Mouse (Mus musculus) forebrain, embryonic 11.5 days (tissue): Measurements from ENCODE around the gene Cenpm. TPM values are rescaled to one million over a fixed set of nuclear protein-coding genes. Genes with fewer than 3 reads are reported as not detected.
"Not testable (repeated sequence)": the region's sequence is repeated elsewhere in the genome, so short reads cannot be mapped to it uniquely, and the experiment has no call there.

ENCODE experiments used
- ATAC-seq: fragments of 200-750 bp; cut with Nextera tagmentation; replicated peaks from 2 replicates; pipeline ENCODE4 v1.8.0; 2017; ENCODE audit warnings: moderate TSS enrichment; ENCODE audit not compliant: low FRiP score
- DNase-seq: peaks from one replicate; pipeline ENCODE4 v3.0.0-alpha.2; 2017; ENCODE audit warnings: low spot score
- H3K27ac ChIP-seq: fragments of 300-500 bp; sonication (generic); 2 replicates; pipeline ENCODE4 v1.5.1; 2014; ENCODE audit warnings: low read depth, low read length
- H3K27me3 ChIP-seq: fragments of 300-500 bp; sonication (generic); 2 replicates; pipeline ENCODE4 v1.6.1; 2014; ENCODE audit warnings: mild to moderate bottlenecking, low read length, mixed read lengths; ENCODE audit not compliant: control insufficient read depth, insufficient read depth
- H3K36me3 ChIP-seq: fragments of 300-500 bp; sonication (generic); 2 replicates; pipeline ENCODE4 v1.6.1; 2014; ENCODE audit warnings: mild to moderate bottlenecking, low read length, moderate library complexity, mixed read lengths; ENCODE audit not compliant: control insufficient read depth, insufficient read depth
- H3K4me1 ChIP-seq: fragments of 300-500 bp; sonication (generic); replicated peaks from 2 replicates; pipeline ENCODE4 v1.6.1; 2014; ENCODE audit warnings: low read length, mixed read lengths; ENCODE audit not compliant: control insufficient read depth, insufficient read depth
- H3K4me2 ChIP-seq: fragments of 300-500 bp; sonication (generic); 2 replicates; pipeline ENCODE4 v1.6.1; 2014; ENCODE audit warnings: low read depth, mild to moderate bottlenecking, low read length, moderate library complexity, mixed read lengths; ENCODE audit not compliant: severe bottlenecking
- H3K4me3 ChIP-seq: fragments of 300-500 bp; sonication (generic); 2 replicates; pipeline ENCODE4 v1.5.1; 2014; ENCODE audit warnings: low read depth, low read length
- H3K9ac ChIP-seq: fragments of 300-500 bp; sonication (generic); 2 replicates; pipeline ENCODE4 v1.6.1; 2014; ENCODE audit warnings: low read length
- H3K9me3 ChIP-seq: fragments of 300-500 bp; sonication (generic); 2 replicates; pipeline ENCODE4 v1.6.1; 2016; ENCODE audit warnings: low read length, mixed read lengths; ENCODE audit not compliant: control insufficient read depth
- WGBS: fragments of 180-500 bp; shearing (Covaris S2); extraction: QIAGEN DNeasy Blood & Tissue Kit; methylation state at CpG from one replicate; pipeline ENCODE4 v1.1.7; 2014; 5-methylcytosine and 5-hydroxymethylcytosine counted together
- polyA plus RNA-seq: library from polyadenylated mRNA; unstranded; fragments of >200 nt; fragmentation: Nextera tagmentation; extraction: Ambion mirVana; gene quantifications from 2 replicates; pipeline ENCODE4 v1.2.1, GENCODE M21; 2014

Cenpm gene
- polyA plus RNA-seq, 1 experiment from 2014 or later = 91.6 TPM

- Histone ChIP-seq H3K27me3 (no peaks in the 10 kb centered on the region), H3K4me2 (peak overlapping the region; percentile 53), H3K9me3 (no peaks in the 10 kb centered on the region), H3K4me3 (peak overlapping the region; percentile 35), H3K9ac (peak overlapping the region; percentile 39), H3K27ac (peak overlapping the region; percentile 59; the same call in 1 of the 2 replicates), H3K4me1 (peaks cover 13% of the 10 kb centered on the region; the same call in 1 of the 2 replicates), H3K36me3 (no peaks in the 10 kb centered on the region)
- 13% methylated on average over 10 of the region's 10 CpGs for WGBS
- DNase-seq (peak; percentile 74), ATAC-seq (peak; percentile 84)
Observed at GRCm38 (mm10) chr15:82255944-82256383, 11.4 kb upstream of the Cenpm start.

GRCm38 (mm10) chr15:82255248-82255647 lies 10.7 kb upstream of the Cenpm start:
- H3K36me3 ChIP-seq = no peaks in the 10 kb centered on the region
- no peak overlapping the region for H3K27ac ChIP-seq
- H3K4me1 ChIP-seq = peaks cover 13% of the 10 kb centered on the region; the same call in 1 of the 2 replicates
- no peak overlapping the region for H3K4me3 ChIP-seq
- ATAC-seq (peak; percentile 6; the same call in 1 of the 2 replicates), DNase-seq (no peak)
- H3K4me2 ChIP-seq = 0 out of 2 replicates have a peak overlapping the region, but pooled peaks have one; percentile 53
- WGBS = 47% methylated on average over 4 of the region's 4 CpGs
- no peaks in the 10 kb centered on the region for H3K27me3 ChIP-seq
- H3K9me3 ChIP-seq = no peaks in the 10 kb centered on the region
- no peak overlapping the region for H3K9ac ChIP-seq

- Histone ChIP-seq H3K9ac (no peak within 1 kb of the TSS), H3K27me3 (no peaks in the 10 kb centered on the region), H3K27ac (no peak within 1 kb of the TSS), H3K36me3 (no peaks in the 10 kb centered on the region), H3K4me1 (peaks cover 13% of the 10 kb centered on the region; the same call in 1 of the 2 replicates), H3K9me3 (no peaks in the 10 kb centered on the region), H3K4me2 (no peak within 1 kb of the TSS), H3K4me3 (no peak within 1 kb of the TSS)
- WGBS = 92% methylated on average over 6 of the region's 6 CpGs
- ATAC-seq (no peak), DNase-seq (no peak)
Observed at GRCm38 (mm10) chr15:82252097-82252496, 7.5 kb upstream of the Cenpm start, which contains the start of gene 1500009C09Rik. TSS of gene 1500009C09Rik (plus strand) at chr15:82252397.

GRCm38 (mm10) chr15:82251579-82251978 lies 7.0 kb upstream of the Cenpm start:
- no peak overlapping the region for H3K9ac ChIP-seq
- no peak overlapping the region for H3K4me3 ChIP-seq
- peaks cover 11% of the 10 kb centered on the region; the same call in 1 of the 2 replicates for H3K4me1 ChIP-seq
- DNase-seq (no peak), ATAC-seq (no peak)
- H3K27ac ChIP-seq = no peak overlapping the region
- no peaks in the 10 kb centered on the region for H3K9me3 ChIP-seq
- no peaks in the 10 kb centered on the region for H3K36me3 ChIP-seq
- 95% methylated on average over 3 of the region's 3 CpGs for WGBS
- no peak overlapping the region for H3K4me2 ChIP-seq
- H3K27me3 ChIP-seq = no peaks in the 10 kb centered on the region

GRCm38 (mm10) chr15:82247131-82247776 lies 2.7 kb upstream of the Cenpm start:
- H3K36me3 ChIP-seq = no peaks in the 10 kb centered on the region
- no peak overlapping the region for H3K9ac ChIP-seq
- WGBS = 87% methylated on average over 3 of the region's 3 CpGs

GRCm38 (mm10) chr15:82244805-82245161 lies 235 bp upstream of the Cenpm start:
- not testable (repeated sequence) for H3K9me3 ChIP-seq, DNase-seq, H3K27me3 ChIP-seq, H3K36me3 ChIP-seq, H3K4me1 ChIP-seq, ATAC-seq
- Histone ChIP-seq H3K4me3 (peak overlapping the region; percentile 70), H3K4me2 (peak overlapping the region; percentile 60), H3K9ac (peak overlapping the region; percentile 74), H3K27ac (peak overlapping the region; percentile 95; the same call in 1 of the 2 replicates)
- WGBS = 26% methylated on average over 9 of the region's 9 CpGs

More at GRCm38 (mm10) chr15:82247131-82247776, 2.7 kb upstream of the Cenpm start:
- H3K4me3 ChIP-seq = no peak overlapping the region
- H3K4me2 ChIP-seq = no peak overlapping the region; the same call in 1 of the 2 replicates
- ATAC-seq (no peak), DNase-seq (no peak)
- H3K27ac ChIP-seq = no peak overlapping the region
- H3K4me1 ChIP-seq = peaks cover 3% of the 10 kb centered on the region
- H3K9me3 ChIP-seq = no peaks in the 10 kb centered on the region
- H3K27me3 ChIP-seq = no peaks in the 10 kb centered on the region

GRCm38 (mm10) chr15:82243742-82244114 lies 820 bp downstream of the Cenpm start:
- H3K9ac ChIP-seq = peak overlapping the region; percentile 74
- H3K36me3 ChIP-seq = peaks cover 2% of the 10 kb centered on the region; the same call in 1 of the 2 replicates
- peak overlapping the region; percentile 95; the same call in 1 of the 2 replicates for H3K27ac ChIP-seq
- WGBS = 9% methylated on average over 12 of the region's 12 CpGs
- no peaks in the 10 kb centered on the region for H3K27me3 ChIP-seq
- H3K4me3 ChIP-seq = peak overlapping the region; percentile 70
- no peaks in the 10 kb centered on the region for H3K9me3 ChIP-seq
- ATAC-seq = no peak; the same call in 1 of the 2 replicates
- no peak for DNase-seq
- peaks cover 3% of the 10 kb centered on the region for H3K4me1 ChIP-seq
- peak overlapping the region; percentile 60 for H3K4me2 ChIP-seq

- no peak overlapping the region for H3K27ac ChIP-seq
Observed at GRCm38 (mm10) chr15:82243311-82243710, 1.2 kb downstream of the Cenpm start.

More at GRCm38 (mm10) chr15:82243311-82243710, 1.2 kb downstream of the Cenpm start:
- peak overlapping the region; percentile 60 for H3K4me2 ChIP-seq
- no peaks in the 10 kb centered on the region for H3K9me3 ChIP-seq
- peaks cover 3% of the 10 kb centered on the region for H3K4me1 ChIP-seq
- H3K4me3 ChIP-seq = peak overlapping the region; percentile 70
- no peak for DNase-seq
- no peaks in the 10 kb centered on the region for H3K27me3 ChIP-seq
- peak overlapping the region; percentile 74 for H3K9ac ChIP-seq
- peaks cover 2% of the 10 kb centered on the region; the same call in 1 of the 2 replicates for H3K36me3 ChIP-seq
- 77% methylated on average over 3 of the region's 3 CpGs for WGBS
- ATAC-seq = no peak
